Mouse (Mus musculus) lung, postnatal 0 days (tissue): Measurements from ENCODE around the gene St3gal4.

Experiments used
- CTCF ChIP-seq: IDR thresholded peaks from 2 replicates; pipeline ENCODE4 v1.5.1; 2016; ENCODE audit warnings: antibody characterized with exemption, mild to moderate bottlenecking
- EP300 ChIP-seq: IDR thresholded peaks from 2 replicates; pipeline ENCODE4 v1.6.1; 2016; ENCODE audit warnings: antibody characterized with exemption, mild to moderate bottlenecking, control low read depth

DNA sequence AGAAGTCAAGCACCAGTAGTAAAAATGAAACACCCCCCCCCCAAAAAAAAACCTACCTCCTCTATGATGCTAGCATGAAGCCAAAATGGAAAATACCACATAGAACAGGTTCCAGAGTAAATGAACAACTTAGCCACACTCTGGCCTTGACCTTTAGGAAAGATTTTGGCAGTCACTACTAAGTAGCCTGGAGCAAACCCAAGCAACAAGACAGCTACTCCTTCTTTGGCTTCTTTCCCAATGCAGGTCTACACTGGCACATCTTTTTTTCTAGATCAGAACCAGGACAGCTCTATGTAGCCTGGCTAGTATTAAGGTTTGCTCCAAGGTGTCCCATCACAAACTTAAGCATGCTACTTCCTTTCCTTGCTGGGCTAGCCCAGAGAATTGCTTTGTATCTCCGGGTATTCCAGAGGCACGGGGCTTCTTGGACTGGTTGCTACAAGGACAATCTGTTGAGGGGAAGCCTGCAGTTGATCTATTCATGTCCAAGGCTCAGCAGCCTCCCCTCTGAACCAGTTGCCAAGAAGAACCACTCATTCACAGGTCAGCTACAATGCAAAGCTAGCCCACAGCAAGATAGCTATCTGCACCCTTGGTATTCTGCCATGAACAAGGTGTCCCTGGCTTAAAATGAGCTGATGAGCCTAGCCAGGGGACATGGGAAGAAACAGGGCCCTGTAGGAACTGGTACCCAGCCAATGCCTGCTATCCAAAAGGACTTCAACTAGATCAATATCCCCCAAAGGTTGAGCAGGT is 60.3 kb downstream of the St3gal4 start:
- TF ChIP-seq EP300 (no peak), CTCF (no peak)
